18 mouse cellular contexts compared by ENCODE assay signal in the genomic region with DNA sequence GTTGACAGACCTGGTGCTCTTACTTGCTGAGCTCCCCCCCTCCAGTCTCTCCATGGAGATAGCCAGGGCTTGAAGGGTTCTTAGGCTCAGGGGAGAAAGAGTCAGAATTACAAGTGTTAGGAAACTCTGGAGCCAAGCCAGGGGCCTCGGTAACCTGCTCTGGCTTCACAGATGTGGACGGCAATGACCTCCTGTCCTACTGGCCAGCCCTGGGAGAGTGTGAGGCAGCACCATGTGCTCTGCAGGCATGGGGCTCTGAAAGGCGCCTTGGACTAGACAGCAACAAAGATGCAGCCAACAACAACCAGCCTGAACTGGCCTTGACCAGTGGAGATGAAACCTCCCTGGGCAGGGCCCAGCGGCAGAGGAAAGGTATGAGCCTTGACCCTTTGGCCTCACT. TPM values are rescaled to one million over a fixed set of nuclear protein-coding genes. Genes with fewer than 3 reads are reported as not detected.
A peak's percentile ranks its signal among the peaks of the same experiment; 100 is the strongest.
DNase-seq lines count a peak whose midpoint lies in the region; ATAC-seq and TF ChIP-seq lines count a peak whose summit lies in the region.
"Had no signal": no experiment of that assay in that cellular context is flagged by ENCODE, and none has a peak within 500 bp of the region (broad histone marks: within the 10 kb centered on the region; RNA-seq: fewer than 3 reads in every experiment).

No protein-coding gene starts in this region.

- no peak overlapping the region for H3K27ac ChIP-seq in kidney, adult 2 months (ENCODE audit: insufficient read depth, low read depth, low read length)
- no peak overlapping the region for H3K27ac ChIP-seq in kidney, embryonic 16.5 days (ENCODE audit: low read length)
- no peak overlapping the region for H3K27ac ChIP-seq in ES-E14 (ENCODE audit: insufficient read depth, low read depth, low read length, poor library complexity, severe bottlenecking)
- no peak overlapping the region for H3K27ac ChIP-seq in hindbrain, embryonic 16.5 days (ENCODE audit: low read depth, low read length)
- H3K27ac ChIP-seq: forebrain, embryonic 12.5 days; midbrain, embryonic 12.5 days; stomach, embryonic 15.5 days had no signal

- no peaks in the 10 kb centered on the region for H3K27me3 ChIP-seq in kidney, adult 2 months (replicated peaks; ENCODE audit: control insufficient read depth, insufficient read depth, low read length)
- peaks cover 8% of the 10 kb centered on the region for H3K27me3 ChIP-seq in kidney, embryonic 16.5 days (ENCODE audit: insufficient read depth, low read length)
- no peaks in the 10 kb centered on the region for H3K27me3 ChIP-seq in hindbrain, embryonic 16.5 days (replicated peaks; ENCODE audit: control insufficient read depth, insufficient read depth, low read length)
- H3K27me3 ChIP-seq: midbrain, embryonic 12.5 days; stomach, embryonic 15.5 days had no signal

- no peak for TF ChIP-seq POLR2A in kidney, adult 2 months (IDR thresholded peaks at IDR 0.05; ENCODE audit: low read depth, low read length)

- in situ Hi-C loops in ES-E14 (cut with MboI; ENCODE audit: low sequenced_read_pairs in 2 of 2, unreplicated experiment in 2 of 2), result no loop called here

- no peak for TF ChIP-seq CTCF in kidney, adult 2 months (conservative IDR thresholded peaks at IDR 0.05; ENCODE audit: insufficient read depth, insufficient read length, low read depth, low read length)

- H3K4me2 ChIP-seq in kidney, embryonic 16.5 days (replicated peaks; ENCODE audit: low read depth, low read length), result no peak overlapping the region
- H3K4me2 ChIP-seq in hindbrain, embryonic 16.5 days (ENCODE audit: low read length), result no peak overlapping the region
- H3K4me2 ChIP-seq: forebrain, embryonic 12.5 days; heart, embryonic 12.5 days; midbrain, embryonic 12.5 days; stomach, embryonic 15.5 days had no signal

- H3K4me3 ChIP-seq in kidney, adult 2 months (ENCODE audit: insufficient read depth, low read depth, low read length), result no peak overlapping the region
- no peak overlapping the region for H3K4me3 ChIP-seq in kidney, embryonic 16.5 days (ENCODE audit: low read length)
- no peak overlapping the region; a peak in 1 of 4 replicates for H3K4me3 ChIP-seq in ES-E14 (ENCODE audit: insufficient read depth in 1 of 2, low read depth in 1 of 2, low read length in 2 of 2, poor library complexity in 1 of 2, severe bottlenecking in 1 of 2)
- no peak overlapping the region for H3K4me3 ChIP-seq in hindbrain, embryonic 16.5 days (ENCODE audit: low read length)
- H3K4me3 ChIP-seq: forebrain, embryonic 12.5 days; heart, embryonic 12.5 days; midbrain, embryonic 12.5 days; stomach, embryonic 15.5 days had no signal

- H3K9ac ChIP-seq in kidney, embryonic 16.5 days (replicated peaks; ENCODE audit: low read length), result no peak overlapping the region
- H3K9ac ChIP-seq in ES-E14 (ENCODE audit: insufficient read depth, low read depth, low read length, poor library complexity, severe bottlenecking), result 0 out of 2 replicates have a peak overlapping the region, but pooled peaks have one; percentile 14
- H3K9ac ChIP-seq in hindbrain, embryonic 16.5 days (ENCODE audit: low read depth, low read length), result no peak overlapping the region
- H3K9ac ChIP-seq: forebrain, embryonic 12.5 days; heart, embryonic 12.5 days; midbrain, embryonic 12.5 days; stomach, embryonic 15.5 days had no signal

- DNase-seq in kidney, adult 2 months, result peak; percentile 49
- DNase-seq in ES-E14 (ENCODE audit: low read depth, low spot score), result no peak
- peak; percentile 36 for DNase-seq in kidney, adult 9 months
- DNase-seq in lung, postnatal 10 days, result peak; percentile 54
- DNase-seq in testis, postnatal 14 days (ENCODE audit: low spot score), result no peak
- DNase-seq in thymus, postnatal 14 days, result no peak
- DNase-seq: cerebellum, adult 11 months; cerebellum, postnatal 36 days; gastrocnemius, postnatal 36 days; heart, postnatal 4 days; right cerebral cortex, postnatal 14 days; thymus, postnatal 25 days had no signal

- H3K9me3 ChIP-seq in kidney, embryonic 16.5 days (ENCODE audit: low read length), result no peaks in the 10 kb centered on the region
- H3K9me3 ChIP-seq in ES-E14 (ENCODE audit: control insufficient read depth, insufficient read depth, low read depth, low read length), result no peaks in the 10 kb centered on the region
- H3K9me3 ChIP-seq in hindbrain, embryonic 16.5 days (ENCODE audit: control insufficient read depth, low read length), result no peaks in the 10 kb centered on the region
- H3K9me3 ChIP-seq: forebrain, embryonic 12.5 days; heart, embryonic 12.5 days; midbrain, embryonic 12.5 days; stomach, embryonic 15.5 days had no signal

- no peak for ATAC-seq in kidney, embryonic 16.5 days (ENCODE audit: low FRiP score, low TSS enrichment)
- no peak for ATAC-seq in hindbrain, embryonic 16.5 days

- H3K4me1 ChIP-seq in kidney, adult 2 months (ENCODE audit: control insufficient read depth, insufficient read depth, low read length), result no peaks in the 10 kb centered on the region
- no peaks in the 10 kb centered on the region for H3K4me1 ChIP-seq in kidney, embryonic 16.5 days (ENCODE audit: insufficient read depth, low read length)
- H3K4me1 ChIP-seq in ES-E14 (ENCODE audit: control insufficient read depth in 2 of 2, insufficient read depth in 2 of 2, low read length in 2 of 2, poor library complexity in 1 of 2), result peaks cover 2 to 22% of the 10 kb centered on the region in 2 experiments; a peak in 1 of 4 replicates
- peaks cover 4% of the 10 kb centered on the region; the same call in 1 of the 2 replicates for H3K4me1 ChIP-seq in hindbrain, embryonic 16.5 days (ENCODE audit: control insufficient read depth, insufficient read depth, low read depth, low read length)

- 47% methylated on average over 4 of the region's 4 CpGs for WGBS in kidney, adult 2 months
- WGBS in kidney, embryonic 16.5 days, result 81% methylated on average over 4 of the region's 4 CpGs
- 89% methylated on average over 4 of the region's 4 CpGs for WGBS in hindbrain, embryonic 16.5 days

- no peaks in the 10 kb centered on the region for H3K36me3 ChIP-seq in kidney, adult 2 months (ENCODE audit: control insufficient read depth, insufficient read depth, low read length)
- no peaks in the 10 kb centered on the region for H3K36me3 ChIP-seq in kidney, embryonic 16.5 days (ENCODE audit: insufficient read depth, low read length)
- peaks cover 3% of the 10 kb centered on the region; the same call in 1 of the 2 replicates for H3K36me3 ChIP-seq in ES-E14 (ENCODE audit: control insufficient read depth, insufficient read depth, low read length, poor library complexity, severe bottlenecking)
- peaks cover 32% of the 10 kb centered on the region for H3K36me3 ChIP-seq in hindbrain, embryonic 16.5 days (ENCODE audit: control insufficient read depth, insufficient read depth, low read length)
- H3K36me3 ChIP-seq: heart, embryonic 12.5 days; stomach, embryonic 15.5 days had no signal

TF ChIP-seq in ES-E14, 5 proteins besides CTCF, POLR2A, EP300 and RAD21:
- TF ChIP-seq HCFC1 (IDR thresholded peaks at IDR 0.05; ENCODE audit: borderline replicate concordance, insufficient read depth, low read length) (no peak), ZNF384 (IDR thresholded peaks at IDR 0.05; ENCODE audit: low read depth, low read length) (no peak), CHD2 (IDR thresholded peaks at IDR 0.05; ENCODE audit: low read depth, low read length) (no peak), ZC3H11A (IDR thresholded peaks at IDR 0.05; ENCODE audit: borderline replicate concordance, low read depth, low read length) (no peak), MAFK (IDR thresholded peaks at IDR 0.05; ENCODE audit: insufficient read depth, low read depth, low read length) (no peak)

RNA-seq across cellular contexts. Expression of a gene that starts 5.7 kb away (rescaled TPM):
- polyA plus RNA-seq in kidney, adult 2 months (2012; rRNA removed), result 33.9 and 37.2 TPM in 2 replicates
- polyA plus RNA-seq in kidney, embryonic 16.5 days (2015; fragmentation: Nextera tagmentation; extraction: Ambion mirVana), result 14.4 and 15.3 TPM in 2 replicates
- total RNA-seq in ES-E14 (2012; rRNA removed), result 15.1 and 19.8 TPM in 2 replicates
- polyA plus RNA-seq in hindbrain, embryonic 16.5 days (2015; fragmentation: Nextera tagmentation; extraction: Ambion mirVana), result 21.9 and 22.2 TPM in 2 replicates

RNA-seq across cellular contexts. Expression of a gene that starts 21.3 kb away (rescaled TPM):
- polyA plus RNA-seq in kidney, adult 2 months (2012; rRNA removed), result 0.18 and 0.19 TPM in 2 replicates
- polyA plus RNA-seq in kidney, embryonic 16.5 days (2015; fragmentation: Nextera tagmentation; extraction: Ambion mirVana), result 0.12 and 0.26 TPM in 2 replicates
- 4.3 and 14.6 TPM in 2 replicates for total RNA-seq in ES-E14 (2012; rRNA removed)
- polyA plus RNA-seq in hindbrain, embryonic 16.5 days (2015; fragmentation: Nextera tagmentation; extraction: Ambion mirVana), result 11.6 and 12.8 TPM in 2 replicates
- total RNA-seq: gastrocnemius, postnatal 36 days had no signal

RNA-seq across cellular contexts. Expression of a gene that starts 39.2 kb away (rescaled TPM):
- 19.1 and 24.1 TPM in 2 replicates for polyA plus RNA-seq in kidney, adult 2 months (2012; rRNA removed)
- polyA plus RNA-seq in kidney, embryonic 16.5 days (2015; fragmentation: Nextera tagmentation; extraction: Ambion mirVana), result 17.7 and 23.6 TPM in 2 replicates
- total RNA-seq in ES-E14 (2012; rRNA removed), result 17.4 and 20.2 TPM in 2 replicates
- 32.2 and 35.1 TPM in 2 replicates for polyA plus RNA-seq in hindbrain, embryonic 16.5 days (2015; fragmentation: Nextera tagmentation; extraction: Ambion mirVana)

Comparison
In these comparisons a context has a peak if more than half of its experiments do, and no peak if none do; other contexts are left out.
1. DNase-seq: peak in kidney, adult 2 months (single experiment), kidney, adult 9 months (single experiment) and lung, postnatal 10 days (single experiment); none in ES-E14 (single experiment), testis, postnatal 14 days (single experiment) and thymus, postnatal 14 days (single experiment).
2. RNA of a gene that starts 21.3 kb away (polyA plus RNA-seq): 11.6 to 12.8 TPM in hindbrain, embryonic 16.5 days; 0.18 to 0.19 TPM in kidney, adult 2 months and 0.12 to 0.26 TPM in kidney, embryonic 16.5 days; every median in the first group is over 10 times any median in the second.